Mouse (Mus musculus) midbrain, embryonic 11.5 days (tissue): Measurements from ENCODE around the gene Vmn1r231. TPM values are rescaled to one million over a fixed set of nuclear protein-coding genes. Genes with fewer than 3 reads are reported as not detected.

Source experiments
- ATAC-seq: fragments of 200-750 bp; cut with Nextera tagmentation; 2 replicates; pipeline ENCODE4 v1.8.0; 2017; ENCODE audit warnings: moderate TSS enrichment, moderate library complexity; ENCODE audit not compliant: low FRiP score
- DNase-seq: peaks from one replicate; pipeline ENCODE4 v3.0.0; 2015; ENCODE audit warnings: low spot score; ENCODE audit errors: missing footprints
- H3K27ac ChIP-seq: fragments of 300-500 bp; sonication (generic); 2 replicates; pipeline ENCODE4 v1.5.1; 2014; ENCODE audit warnings: low read depth, low read length
- H3K27me3 ChIP-seq: fragments of 300-500 bp; sonication (generic); 2 replicates; pipeline ENCODE4 v1.6.1; 2014; ENCODE audit warnings: mild to moderate bottlenecking, low read length, moderate library complexity, mixed read lengths; ENCODE audit not compliant: control insufficient read depth, insufficient read depth
- H3K36me3 ChIP-seq: fragments of 300-500 bp; sonication (generic); 2 replicates; pipeline ENCODE4 v1.6.1; 2014; ENCODE audit warnings: mild to moderate bottlenecking, low read length, moderate library complexity, mixed read lengths; ENCODE audit not compliant: control insufficient read depth, insufficient read depth
- H3K4me1 ChIP-seq: fragments of 300-500 bp; sonication (generic); 2 replicates; pipeline ENCODE4 v1.6.1; 2014; ENCODE audit warnings: low read length; ENCODE audit not compliant: control insufficient read depth, insufficient read depth
- H3K4me2 ChIP-seq: fragments of 300-500 bp; sonication (generic); 2 replicates; pipeline ENCODE4 v1.6.1; 2014; ENCODE audit warnings: mild to moderate bottlenecking, moderate library complexity
- H3K4me3 ChIP-seq: fragments of 300-500 bp; sonication (generic); 2 replicates; pipeline ENCODE4 v1.5.1; 2014; ENCODE audit warnings: low read depth, low read length
- H3K9ac ChIP-seq: fragments of 300-500 bp; sonication (generic); 2 replicates; pipeline ENCODE4 v1.6.1; 2014; ENCODE audit warnings: low read length
- H3K9me3 ChIP-seq: fragments of 300-500 bp; sonication (generic); 2 replicates; pipeline ENCODE4 v1.6.1; 2016; ENCODE audit warnings: low read length; ENCODE audit not compliant: control insufficient read depth
- WGBS: fragments of 180-500 bp; shearing (Covaris S2); extraction: QIAGEN DNeasy Blood & Tissue Kit; methylation state at CpG from one replicate; pipeline ENCODE4 v1.1.7; 2014; 5-methylcytosine and 5-hydroxymethylcytosine counted together
- polyA plus RNA-seq: library from polyadenylated mRNA; unstranded; fragments of >200 nt; fragmentation: Nextera tagmentation; extraction: Ambion mirVana; gene quantifications from 2 replicates; pipeline ENCODE4 v1.2.1, GENCODE M21; 2014

Gene Vmn1r231
- polyA plus RNA-seq, result not detected in 2 replicates

- H3K9me3 ChIP-seq, result no peaks in the 10 kb centered on the region
- WGBS, result 62% methylated on average over 2 of the region's 2 CpGs
- H3K27me3 ChIP-seq, result no peaks in the 10 kb centered on the region
- no peak within 1 kb of the TSS for H3K4me2 ChIP-seq
- no peak within 1 kb of the TSS for H3K9ac ChIP-seq
- ATAC-seq (no peak), DNase-seq (no peak)
- no peaks in the 10 kb centered on the region for H3K36me3 ChIP-seq
- H3K4me1 ChIP-seq, result no peaks in the 10 kb centered on the region
- H3K4me3 ChIP-seq, result no peak within 1 kb of the TSS
- no peak within 1 kb of the TSS for H3K27ac ChIP-seq
Measured at GRCm38 (mm10) chr17:20904991-20905390, at the start of gene Vmn1r231. TSS of gene Vmn1r231 (minus strand) at chr17:20905091.

GRCm38 (mm10) chr17:20946636-20947035, 41.7 kb upstream of the Vmn1r231 start:
- peaks cover 3% of the 10 kb centered on the region; the same call in 1 of the 2 replicates for H3K36me3 ChIP-seq
- no peak overlapping the region for H3K27ac ChIP-seq
- H3K4me2 ChIP-seq, result peak overlapping the region; percentile 78
- no peak for ATAC-seq
- H3K4me3 ChIP-seq, result peak overlapping the region; percentile 78
- H3K9me3 ChIP-seq, result no peaks in the 10 kb centered on the region
- peaks cover 19% of the 10 kb centered on the region for H3K4me1 ChIP-seq
- H3K9ac ChIP-seq, result peak overlapping the region; percentile 91; the same call in 1 of the 2 replicates
- DNase-seq, result peak; percentile 78
- H3K27me3 ChIP-seq, result no peaks in the 10 kb centered on the region

- ATAC-seq (no peak), DNase-seq (peak; percentile 90)
- Histone ChIP-seq H3K27ac (peak overlapping the region; percentile 95), H3K9me3 (no peaks in the 10 kb centered on the region), H3K4me1 (peaks cover 19% of the 10 kb centered on the region), H3K36me3 (no peaks in the 10 kb centered on the region; the same call in 1 of the 2 replicates), H3K9ac (peak overlapping the region; percentile 91), H3K4me2 (peak overlapping the region; percentile 78), H3K4me3 (peak overlapping the region; percentile 78), H3K27me3 (no peaks in the 10 kb centered on the region)
- WGBS, result under 1% methylated on average over 13 of the region's 13 CpGs
Measured at GRCm38 (mm10) chr17:20946026-20946565, 41.2 kb upstream of the Vmn1r231 start.

- H3K27ac ChIP-seq, result peak within 1 kb of the TSS; percentile 95
- DNase-seq, result peak; percentile 99
- no peaks in the 10 kb centered on the region for H3K9me3 ChIP-seq
- peak; percentile 98 for ATAC-seq
- H3K36me3 ChIP-seq, result no peaks in the 10 kb centered on the region
- H3K27me3 ChIP-seq, result no peaks in the 10 kb centered on the region
- H3K9ac ChIP-seq, result peak within 1 kb of the TSS; percentile 91
- WGBS, result under 1% methylated on average over 69 of the region's 69 CpGs
- H3K4me1 ChIP-seq, result peaks cover 19% of the 10 kb centered on the region
- H3K4me3 ChIP-seq, result peak within 1 kb of the TSS; percentile 78
- peak within 1 kb of the TSS; percentile 78 for H3K4me2 ChIP-seq
Measured at GRCm38 (mm10) chr17:20944985-20945891, 40.3 kb upstream of the Vmn1r231 start, which contains the start of gene Ppp2r1a. TSS of gene Ppp2r1a (plus strand) at chr17:20945311.

GRCm38 (mm10) chr17:20944226-20944625, 39.3 kb upstream of the Vmn1r231 start:
- Histone ChIP-seq H3K9me3 (no peaks in the 10 kb centered on the region), H3K27ac (peak overlapping the region; percentile 72), H3K4me3 (peak overlapping the region; percentile 78), H3K36me3 (no peaks in the 10 kb centered on the region), H3K4me2 (peak overlapping the region; percentile 59), H3K4me1 (peaks cover 19% of the 10 kb centered on the region), H3K27me3 (no peaks in the 10 kb centered on the region), H3K9ac (peak overlapping the region; percentile 73)
- 63% methylated on average over 3 of the region's 3 CpGs for WGBS
- no peak for ATAC-seq
- DNase-seq, result no peak

GRCm38 (mm10) chr17:20919614-20920013, 14.7 kb upstream of the Vmn1r231 start, which contains the start of gene Vmn1r232:
TSS of gene Vmn1r232 (minus strand) at chr17:20919714.
- H3K4me1 ChIP-seq, result no peaks in the 10 kb centered on the region
- H3K27me3 ChIP-seq, result no peaks in the 10 kb centered on the region
- no peak within 1 kb of the TSS for H3K4me2 ChIP-seq
- no peak within 1 kb of the TSS for H3K4me3 ChIP-seq
- no peaks in the 10 kb centered on the region for H3K36me3 ChIP-seq
- no peak within 1 kb of the TSS for H3K27ac ChIP-seq
- H3K9ac ChIP-seq, result no peak within 1 kb of the TSS
- DNase-seq, result no peak
- ATAC-seq, result no peak
- WGBS, result 60% methylated on average over 1 of the region's 1 CpGs
- H3K9me3 ChIP-seq, result no peaks in the 10 kb centered on the region

GRCm38 (mm10) chr17:20840144-20840543, 64.7 kb downstream of the Vmn1r231 start, which contains the start of gene Vmn1r230:
TSS of gene Vmn1r230 (plus strand) at chr17:20840444.
- H3K4me2 ChIP-seq, result no peak within 1 kb of the TSS
- WGBS, result 18% methylated on average over 1 of the region's 1 CpGs
- no peaks in the 10 kb centered on the region for H3K4me1 ChIP-seq
- H3K27me3 ChIP-seq, result no peaks in the 10 kb centered on the region
- no peak within 1 kb of the TSS for H3K27ac ChIP-seq
- DNase-seq, result no peak
- H3K9ac ChIP-seq, result no peak within 1 kb of the TSS
- H3K4me3 ChIP-seq, result no peak within 1 kb of the TSS
- H3K36me3 ChIP-seq, result no peaks in the 10 kb centered on the region
- H3K9me3 ChIP-seq, result no peaks in the 10 kb centered on the region
- ATAC-seq, result no peak
